Mouse (Mus musculus) ES-E14 (cell line): ENCODE data around the gene Csrp1. TPM values are rescaled to one million over a fixed set of nuclear protein-coding genes. Genes with fewer than 3 reads are reported as not detected.

Source experiments
- DNase-seq: peaks from one replicate; pipeline ENCODE4 v3.0.0-alpha.2; 2013; ENCODE audit warnings: low read depth, low spot score
- H3K27ac ChIP-seq: 2 replicates; pipeline ENCODE4 v1.5.1; 2012; ENCODE audit warnings: low read depth, mild to moderate bottlenecking, low read length, moderate library complexity, mixed read lengths; ENCODE audit not compliant: poor library complexity, insufficient read depth, severe bottlenecking
- H3K36me3 ChIP-seq: 2 replicates; pipeline ENCODE4 v1.6.1; 2012; ENCODE audit warnings: mild to moderate bottlenecking, low read length, moderate library complexity, mixed read lengths; ENCODE audit not compliant: control insufficient read depth, poor library complexity, insufficient read depth, severe bottlenecking
- H3K4me1 ChIP-seq, 2 experiments: fragments of 150-350 bp in 1 of 2; sonication (generic) in 1 of 2; 2 replicates each; pipeline ENCODE4 v1.6.1; 2012; ENCODE audit warnings: low read length in 2 of 2, mild to moderate bottlenecking in 1 of 2, mixed read lengths in 1 of 2; ENCODE audit not compliant: control insufficient read depth in 2 of 2, insufficient read depth in 2 of 2, poor library complexity in 1 of 2
- H3K4me3 ChIP-seq, 2 experiments: fragments of 150-350 bp in 1 of 2; sonication (generic) in 1 of 2; 2 replicates each; pipeline ENCODE4 v1.5.1; 2012; ENCODE audit warnings: low read length in 2 of 2, low read depth in 1 of 2, mild to moderate bottlenecking in 1 of 2, mixed read lengths in 1 of 2; ENCODE audit not compliant: insufficient read depth in 1 of 2, poor library complexity in 1 of 2, severe bottlenecking in 1 of 2
- H3K9ac ChIP-seq: 2 replicates; pipeline ENCODE4 v1.6.1; 2012; ENCODE audit warnings: low read depth, mild to moderate bottlenecking, low read length, mixed read lengths; ENCODE audit not compliant: poor library complexity, insufficient read depth, severe bottlenecking
- H3K9me3 ChIP-seq: fragments of 150-350 bp; sonication (generic); 2 replicates; pipeline ENCODE4 v1.6.1; 2012; ENCODE audit warnings: low read depth, mild to moderate bottlenecking, low read length; ENCODE audit not compliant: control insufficient read depth, insufficient read depth
- CHD2 ChIP-seq: IDR thresholded peaks from 2 replicates; pipeline ENCODE4 v1.6.1; 2014; ENCODE audit warnings: mild to moderate bottlenecking, low read depth, low read length, inconsistent platforms
- HCFC1 ChIP-seq: IDR thresholded peaks from 2 replicates; pipeline ENCODE4 v1.6.1; 2012; ENCODE audit warnings: low read length, inconsistent platforms, borderline replicate concordance; ENCODE audit not compliant: insufficient read depth
- MAFK ChIP-seq: IDR thresholded peaks from 2 replicates; pipeline ENCODE4 v1.6.1; 2014; ENCODE audit warnings: mild to moderate bottlenecking, low read depth, low read length, inconsistent platforms; ENCODE audit not compliant: insufficient read depth
- ZC3H11A ChIP-seq: IDR thresholded peaks from 2 replicates; pipeline ENCODE4 v1.6.1; 2012; ENCODE audit warnings: low read depth, mild to moderate bottlenecking, inconsistent platforms, low read length, borderline replicate concordance
- ZNF384 ChIP-seq: IDR thresholded peaks from 2 replicates; pipeline ENCODE4 v1.6.1; 2012; ENCODE audit warnings: low read depth, low read length, inconsistent platforms
- in situ Hi-C, 2 experiments: fragments of 600-800 bp; cut with MboI; formaldehyde crosslinking; loops; one replicate each; pipeline ENCODE4 v1.15.1; 2025; ENCODE audit warnings: low sequenced_read_pairs in 2 of 2, inconsistent platforms in 1 of 2; ENCODE audit not compliant: unreplicated experiment in 2 of 2
- total RNA-seq: library from RNA; depleted of rRNA; stranded (reverse); fragments of 300-350 nt; gene quantifications from 2 replicates; pipeline ENCODE4 v1.2.3, GENCODE M21; 2012

Csrp1 gene
- total RNA-seq, 1 experiment = 131 TPM

- peaks cover 8 to 17% of the 10 kb centered on the region in 2 experiments for H3K4me1 ChIP-seq
- no peaks in the 10 kb centered on the region for H3K9me3 ChIP-seq
- no peak overlapping the region for H3K9ac ChIP-seq
- no peak overlapping the region for H3K27ac ChIP-seq
- no peak overlapping the region for H3K4me3 ChIP-seq
- no peak for DNase-seq
- TF ChIP-seq ZC3H11A (no peak), MAFK (no peak), ZNF384 (no peak)
- in situ Hi-C loops = no loop called here
- H3K36me3 ChIP-seq = peaks cover 6% of the 10 kb centered on the region
Observed at GRCm38 (mm10) chr1:135763503-135764205, 43.8 kb downstream of the Csrp1 start.

GRCm38 (mm10) chr1:135764206-135764528 is 44.3 kb downstream of the Csrp1 start:
- Histone ChIP-seq H3K4me1 (peaks cover 8 to 17% of the 10 kb centered on the region in 2 experiments), H3K4me3 (no peak overlapping the region), H3K27ac (no peak overlapping the region), H3K36me3 (peaks cover 11% of the 10 kb centered on the region), H3K9ac (no peak overlapping the region), H3K9me3 (no peaks in the 10 kb centered on the region)
- in situ Hi-C loops = no loop called here
- no peak for DNase-seq
- TF ChIP-seq ZNF384 = no peak
- TF ChIP-seq HCFC1 = no peak
- no peak for TF ChIP-seq MAFK
- TF ChIP-seq CHD2 = no peak
- TF ChIP-seq ZC3H11A = no peak

GRCm38 (mm10) chr1:135765645-135766591 is 46.1 kb downstream of the Csrp1 start, which contains the start of gene Phlda3:
Phlda3 (plus strand) TSS chr1:135766119.
- TF ChIP-seq ZC3H11A (no peak), ZNF384 (no peak), HCFC1 (0 out of 2 replicates have a peak, but pooled peaks have one; percentile 42)
- Histone ChIP-seq H3K36me3 (peaks cover 18% of the 10 kb centered on the region), H3K4me3 (peak within 1 kb of the TSS; percentile 82 to 98), H3K4me1 (peaks cover 5 to 15% of the 10 kb centered on the region in 2 experiments; a peak in 3 of 4 replicates), H3K27ac (peak within 1 kb of the TSS; percentile 50), H3K9ac (peak within 1 kb of the TSS; percentile 93), H3K9me3 (no peaks in the 10 kb centered on the region)
- DNase-seq = no peak
- in situ Hi-C loops = no loop called here

- Histone ChIP-seq H3K9ac (peak overlapping the region; percentile 93), H3K36me3 (peaks cover 18% of the 10 kb centered on the region), H3K9me3 (no peaks in the 10 kb centered on the region), H3K4me3 (peak overlapping the region; percentile 82 to 98), H3K4me1 (peaks cover 5 to 15% of the 10 kb centered on the region in 2 experiments; a peak in 3 of 4 replicates), H3K27ac (peak overlapping the region; percentile 50)
- no peak for DNase-seq
- in situ Hi-C loops = no loop called here
- TF ChIP-seq HCFC1 = no peak
- TF ChIP-seq CHD2 = no peak
- no peak for TF ChIP-seq ZNF384
- TF ChIP-seq MAFK = no peak
- no peak for TF ChIP-seq ZC3H11A
Observed at GRCm38 (mm10) chr1:135766592-135767306, 46.9 kb downstream of the Csrp1 start.
